Mouse (Mus musculus): Measurements from ENCODE around the gene Hdhd5. TPM values are rescaled to one million over a fixed set of nuclear protein-coding genes. Genes with fewer than 3 reads are reported as not detected.

The Hdhd5 gene
- 12.4 and 15.0 TPM in 2 replicates for polyA plus RNA-seq (2014; fragmentation: Nextera tagmentation; extraction: Ambion mirVana)

- H3K27ac ChIP-seq (ENCODE audit: low read depth, low read length), result no peak within 1 kb of the TSS
- no peaks in the 10 kb centered on the region for H3K36me3 ChIP-seq (ENCODE audit: control insufficient read depth, insufficient read depth, low read length)
- peaks cover 9% of the 10 kb centered on the region for H3K4me1 ChIP-seq (ENCODE audit: control insufficient read depth, insufficient read depth, low read length)
- under 1% methylated on average over 75 of the region's 75 CpGs for WGBS
- peak within 1 kb of the TSS; percentile 91 for H3K9ac ChIP-seq (ENCODE audit: low read length)
- ATAC-seq (ENCODE audit: low FRiP score) (peak; percentile 99), DNase-seq (ENCODE audit: low spot score, missing footprints) (peak; percentile 99)
- peak within 1 kb of the TSS; percentile 84 for H3K4me3 ChIP-seq (ENCODE audit: low read depth, low read length)
- H3K9me3 ChIP-seq (ENCODE audit: control insufficient read depth, low read length), result no peaks in the 10 kb centered on the region
- peak within 1 kb of the TSS; percentile 53 for H3K4me2 ChIP-seq
- no peaks in the 10 kb centered on the region for H3K27me3 ChIP-seq (ENCODE audit: control insufficient read depth, insufficient read depth, low read length)
Observed at GRCm38 (mm10) chr6:120531020-120531965, at the start of gene Hdhd5. Gene Hdhd5, minus strand, starts transcription at chr6:120531319.

GRCm38 (mm10) chr6:120580713-120581015 lies 49.5 kb upstream of the Hdhd5 start:
- ATAC-seq (ENCODE audit: low FRiP score), result peak; percentile 58
- H3K27ac ChIP-seq (ENCODE audit: low read depth, low read length), result no peak overlapping the region
- H3K4me3 ChIP-seq (ENCODE audit: low read depth, low read length), result peak overlapping the region; percentile 39; the same call in 1 of the 2 replicates
- H3K4me1 ChIP-seq (ENCODE audit: control insufficient read depth, insufficient read depth, low read length), result peaks cover 14% of the 10 kb centered on the region; the same call in 1 of the 2 replicates
- no peak overlapping the region; the same call in 1 of the 2 replicates for H3K9ac ChIP-seq (ENCODE audit: low read length)
- peak; percentile 93 for DNase-seq (ENCODE audit: low spot score, missing footprints)
- WGBS, result 0% methylated on average over 1 of the region's 1 CpGs
- H3K36me3 ChIP-seq (ENCODE audit: control insufficient read depth, insufficient read depth, low read length), result no peaks in the 10 kb centered on the region
- no peaks in the 10 kb centered on the region for H3K9me3 ChIP-seq (ENCODE audit: control insufficient read depth, low read length)
- peak overlapping the region; percentile 67 for H3K4me2 ChIP-seq
- no peaks in the 10 kb centered on the region for H3K27me3 ChIP-seq (ENCODE audit: control insufficient read depth, insufficient read depth, low read length)

GRCm38 (mm10) chr6:120579831-120580712 lies 49.0 kb upstream of the Hdhd5 start:
- Histone ChIP-seq H3K9ac (ENCODE audit: low read length) (peak overlapping the region; percentile 31), H3K27me3 (ENCODE audit: control insufficient read depth, insufficient read depth, low read length) (no peaks in the 10 kb centered on the region), H3K36me3 (ENCODE audit: control insufficient read depth, insufficient read depth, low read length) (no peaks in the 10 kb centered on the region), H3K4me2 (peak overlapping the region; percentile 67), H3K27ac (ENCODE audit: low read depth, low read length) (no peak overlapping the region), H3K9me3 (ENCODE audit: control insufficient read depth, low read length) (no peaks in the 10 kb centered on the region), H3K4me3 (ENCODE audit: low read depth, low read length) (peak overlapping the region; percentile 39), H3K4me1 (ENCODE audit: control insufficient read depth, insufficient read depth, low read length) (peaks cover 14% of the 10 kb centered on the region; the same call in 1 of the 2 replicates)
- WGBS, result under 1% methylated on average over 18 of the region's 23 CpGs
- DNase-seq (ENCODE audit: low spot score, missing footprints) (peak; percentile 96), ATAC-seq (ENCODE audit: low FRiP score) (peak; percentile 92)

- 3% methylated on average over 21 of the region's 21 CpGs for WGBS
- Histone ChIP-seq H3K9ac (ENCODE audit: low read length) (peak overlapping the region; percentile 31), H3K36me3 (ENCODE audit: control insufficient read depth, insufficient read depth, low read length) (no peaks in the 10 kb centered on the region), H3K4me1 (ENCODE audit: control insufficient read depth, insufficient read depth, low read length) (peaks cover 14% of the 10 kb centered on the region; the same call in 1 of the 2 replicates), H3K27ac (ENCODE audit: low read depth, low read length) (no peak overlapping the region), H3K27me3 (ENCODE audit: control insufficient read depth, insufficient read depth, low read length) (no peaks in the 10 kb centered on the region), H3K4me3 (ENCODE audit: low read depth, low read length) (peak overlapping the region; percentile 39), H3K4me2 (peak overlapping the region; percentile 67), H3K9me3 (ENCODE audit: control insufficient read depth, low read length) (no peaks in the 10 kb centered on the region)
- ATAC-seq (ENCODE audit: low FRiP score), result peak; percentile 17
- DNase-seq (ENCODE audit: low spot score, missing footprints), result peak; percentile 95
Observed at GRCm38 (mm10) chr6:120579110-120579830, 48.2 kb upstream of the Hdhd5 start.

GRCm38 (mm10) chr6:120578471-120578870 lies 47.4 kb upstream of the Hdhd5 start:
- 49% methylated on average over 5 of the region's 5 CpGs for WGBS
- H3K27ac ChIP-seq (ENCODE audit: low read depth, low read length), result no peak overlapping the region
- DNase-seq (ENCODE audit: low spot score, missing footprints), result no peak

GRCm38 (mm10) chr6:120572372-120572771 lies 41.3 kb upstream of the Hdhd5 start:
- H3K36me3 ChIP-seq (ENCODE audit: control insufficient read depth, insufficient read depth, low read length), result no peaks in the 10 kb centered on the region
- H3K27me3 ChIP-seq (ENCODE audit: control insufficient read depth, insufficient read depth, low read length), result no peaks in the 10 kb centered on the region
- ATAC-seq (ENCODE audit: low FRiP score), result no peak
- H3K4me3 ChIP-seq (ENCODE audit: low read depth, low read length), result no peak overlapping the region
- H3K9ac ChIP-seq (ENCODE audit: low read length), result no peak overlapping the region
- 86% methylated on average over 1 of the region's 1 CpGs for WGBS
- H3K4me1 ChIP-seq (ENCODE audit: control insufficient read depth, insufficient read depth, low read length), result no peaks in the 10 kb centered on the region
- no peak for DNase-seq (ENCODE audit: low spot score, missing footprints)
- no peak overlapping the region for H3K4me2 ChIP-seq
- H3K9me3 ChIP-seq (ENCODE audit: control insufficient read depth, low read length), result no peaks in the 10 kb centered on the region
- H3K27ac ChIP-seq (ENCODE audit: low read depth, low read length), result no peak overlapping the region

More at GRCm38 (mm10) chr6:120578471-120578870, 47.4 kb upstream of the Hdhd5 start:
- no peak for ATAC-seq (ENCODE audit: low FRiP score)
- Histone ChIP-seq H3K27me3 (ENCODE audit: control insufficient read depth, insufficient read depth, low read length) (no peaks in the 10 kb centered on the region), H3K4me1 (ENCODE audit: control insufficient read depth, insufficient read depth, low read length) (peaks cover 14% of the 10 kb centered on the region; the same call in 1 of the 2 replicates), H3K4me3 (ENCODE audit: low read depth, low read length) (no peak overlapping the region), H3K36me3 (ENCODE audit: control insufficient read depth, insufficient read depth, low read length) (no peaks in the 10 kb centered on the region), H3K9me3 (ENCODE audit: control insufficient read depth, low read length) (no peaks in the 10 kb centered on the region), H3K9ac (ENCODE audit: low read length) (no peak overlapping the region), H3K4me2 (no peak overlapping the region)

- H3K36me3 ChIP-seq (ENCODE audit: control insufficient read depth, insufficient read depth, low read length), result no peaks in the 10 kb centered on the region
- H3K9me3 ChIP-seq (ENCODE audit: control insufficient read depth, low read length), result no peaks in the 10 kb centered on the region
- no peak overlapping the region for H3K4me2 ChIP-seq
- no peak overlapping the region for H3K9ac ChIP-seq (ENCODE audit: low read length)
- no peaks in the 10 kb centered on the region for H3K4me1 ChIP-seq (ENCODE audit: control insufficient read depth, insufficient read depth, low read length)
- H3K27me3 ChIP-seq (ENCODE audit: control insufficient read depth, insufficient read depth, low read length), result no peaks in the 10 kb centered on the region
- DNase-seq (ENCODE audit: low spot score, missing footprints) (no peak), ATAC-seq (ENCODE audit: low FRiP score) (no peak)
- WGBS, result 82% methylated on average over 1 of the region's 1 CpGs
- no peak overlapping the region for H3K4me3 ChIP-seq (ENCODE audit: low read depth, low read length)
- H3K27ac ChIP-seq (ENCODE audit: low read depth, low read length), result no peak overlapping the region
Observed at GRCm38 (mm10) chr6:120568257-120568656, 37.1 kb upstream of the Hdhd5 start.

Data from midbrain, embryonic 11.5 days (tissue).